Mouse (Mus musculus) embryonic fibroblast, embryonic 13.5 days (primary cell): ENCODE measurements around the gene Lingo2.

Source experiments
- CTCF ChIP-seq: IDR thresholded peaks from 2 replicates; pipeline ENCODE4 v1.5.1; 2011; ENCODE audit warnings: mild to moderate bottlenecking, control low read depth, low read length, moderate library complexity, borderline replicate concordance; ENCODE audit not compliant: insufficient read depth
- POLR2A ChIP-seq: IDR thresholded peaks from 2 replicates; pipeline ENCODE4 v1.6.1; 2011; ENCODE audit warnings: low read depth, mild to moderate bottlenecking, control low read depth, low read length, moderate library complexity

DNA sequence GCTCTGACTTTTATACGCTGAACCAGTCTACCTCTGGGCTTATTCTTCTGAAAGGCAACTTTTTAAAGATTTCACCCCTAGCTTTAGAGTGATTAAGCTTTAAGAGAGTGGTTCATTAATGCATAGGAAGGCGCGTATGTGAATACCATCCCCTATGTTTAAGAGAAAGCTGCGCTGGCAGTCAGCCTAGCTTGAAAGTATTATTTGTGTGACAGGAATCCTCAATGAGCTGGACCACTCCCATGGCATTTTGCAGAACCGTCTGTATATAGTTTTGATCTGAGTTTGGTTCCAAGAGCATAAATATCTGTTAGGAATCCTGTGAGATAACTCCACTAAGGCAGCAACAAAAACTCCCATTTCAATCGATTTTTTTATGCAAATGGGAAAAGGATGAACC, 1204.9 kb downstream of the Lingo2 start:
- no peak for TF ChIP-seq POLR2A
- no peak for TF ChIP-seq CTCF
